Mouse (Mus musculus): ENCODE measurements around the gene Etl4. TPM values are rescaled to one million over a fixed set of nuclear protein-coding genes. Genes with fewer than 3 reads are reported as not detected.

Etl4 gene
- total and polyA plus RNA-seq, 2 experiments from 2014 or later, result 6.4 to 14.8 TPM

GRCm38 (mm10) chr2:20642818-20643217 lies 733.2 kb downstream of the Etl4 start:
- Histone ChIP-seq H3K36me3 (ENCODE audit: insufficient read depth, low read length) (no peaks in the 10 kb centered on the region), H3K4me2 (ENCODE audit: low read depth, low read length) (no peak overlapping the region), H3K27me3 (ENCODE audit: insufficient read depth, low read length) (no peaks in the 10 kb centered on the region), H3K4me3 (ENCODE audit: low read length) (no peak overlapping the region), H3K9me3 (ENCODE audit: low read length) (no peaks in the 10 kb centered on the region), H3K4me1 (ENCODE audit: insufficient read depth, low read length) (no peaks in the 10 kb centered on the region), H3K27ac (no peak overlapping the region), H3K9ac (replicated peaks; ENCODE audit: low read length) (no peak overlapping the region)
- ATAC-seq (no peak), DNase-seq (ENCODE audit: low spot score) (no peak)
- 68% methylated on average over 9 of the region's 9 CpGs for WGBS
- TF ChIP-seq CTCF (IDR thresholded peaks at IDR 0.05; ENCODE audit: low read depth), result no peak

GRCm38 (mm10) chr2:20649817-20650216 lies 740.2 kb downstream of the Etl4 start:
- Histone ChIP-seq H3K27ac (no peak overlapping the region), H3K27me3 (ENCODE audit: insufficient read depth, low read length) (no peaks in the 10 kb centered on the region), H3K9me3 (ENCODE audit: low read length) (no peaks in the 10 kb centered on the region), H3K4me2 (ENCODE audit: low read depth, low read length) (no peak overlapping the region), H3K4me1 (ENCODE audit: insufficient read depth, low read length) (no peaks in the 10 kb centered on the region), H3K9ac (replicated peaks; ENCODE audit: low read length) (no peak overlapping the region), H3K4me3 (ENCODE audit: low read length) (no peak overlapping the region), H3K36me3 (ENCODE audit: insufficient read depth, low read length) (no peaks in the 10 kb centered on the region)
- ATAC-seq (no peak), DNase-seq (ENCODE audit: low spot score) (peak; percentile 12)
- WGBS, result 26% methylated on average over 4 of the region's 4 CpGs
- no peak for TF ChIP-seq CTCF (IDR thresholded peaks at IDR 0.05; ENCODE audit: low read depth)

GRCm38 (mm10) chr2:20653116-20653515 lies 743.5 kb downstream of the Etl4 start:
- no peak overlapping the region for H3K27ac ChIP-seq
- ATAC-seq (no peak), DNase-seq (ENCODE audit: low spot score) (no peak)
- no peaks in the 10 kb centered on the region for H3K36me3 ChIP-seq (ENCODE audit: insufficient read depth, low read length)
- no peak for TF ChIP-seq CTCF (IDR thresholded peaks at IDR 0.05; ENCODE audit: low read depth)
- H3K4me3 ChIP-seq (ENCODE audit: low read length), result no peak overlapping the region
- no peaks in the 10 kb centered on the region for H3K27me3 ChIP-seq (ENCODE audit: insufficient read depth, low read length)
- no peak overlapping the region for H3K4me2 ChIP-seq (ENCODE audit: low read depth, low read length)
- H3K4me1 ChIP-seq (ENCODE audit: insufficient read depth, low read length), result no peaks in the 10 kb centered on the region
- no peak overlapping the region for H3K9ac ChIP-seq (replicated peaks; ENCODE audit: low read length)
- H3K9me3 ChIP-seq (ENCODE audit: low read length), result no peaks in the 10 kb centered on the region

- no peaks in the 10 kb centered on the region for H3K27me3 ChIP-seq (ENCODE audit: insufficient read depth, low read length)
- no peak overlapping the region for H3K4me3 ChIP-seq (ENCODE audit: low read length)
Observed at GRCm38 (mm10) chr2:20654058-20654457, 744.5 kb downstream of the Etl4 start.

GRCm38 (mm10) chr2:20654598-20655340 lies 745.2 kb downstream of the Etl4 start:
- Histone ChIP-seq H3K27me3 (ENCODE audit: insufficient read depth, low read length) (no peaks in the 10 kb centered on the region), H3K9me3 (ENCODE audit: low read length) (no peaks in the 10 kb centered on the region), H3K4me1 (ENCODE audit: insufficient read depth, low read length) (no peaks in the 10 kb centered on the region), H3K36me3 (ENCODE audit: insufficient read depth, low read length) (no peaks in the 10 kb centered on the region), H3K4me2 (ENCODE audit: low read depth, low read length) (no peak overlapping the region), H3K4me3 (ENCODE audit: low read length) (no peak overlapping the region), H3K27ac (no peak overlapping the region), H3K9ac (replicated peaks; ENCODE audit: low read length) (no peak overlapping the region)
- WGBS, result 26% methylated on average over 9 of the region's 9 CpGs
- ATAC-seq (no peak), DNase-seq (ENCODE audit: low spot score) (no peak)
- TF ChIP-seq CTCF (IDR thresholded peaks at IDR 0.05; ENCODE audit: low read depth), result no peak

More at GRCm38 (mm10) chr2:20654058-20654457, 744.5 kb downstream of the Etl4 start:
- TF ChIP-seq CTCF (IDR thresholded peaks at IDR 0.05; ENCODE audit: low read depth), result no peak
- 83% methylated on average over 8 of the region's 8 CpGs for WGBS
- no peak overlapping the region for H3K27ac ChIP-seq
- no peaks in the 10 kb centered on the region for H3K9me3 ChIP-seq (ENCODE audit: low read length)
- no peaks in the 10 kb centered on the region for H3K4me1 ChIP-seq (ENCODE audit: insufficient read depth, low read length)
- no peak overlapping the region for H3K9ac ChIP-seq (replicated peaks; ENCODE audit: low read length)
- ATAC-seq (no peak), DNase-seq (ENCODE audit: low spot score) (no peak)
- no peak overlapping the region for H3K4me2 ChIP-seq (ENCODE audit: low read depth, low read length)
- no peaks in the 10 kb centered on the region for H3K36me3 ChIP-seq (ENCODE audit: insufficient read depth, low read length)

- Histone ChIP-seq H3K4me1 (ENCODE audit: insufficient read depth, low read length) (no peaks in the 10 kb centered on the region), H3K36me3 (ENCODE audit: insufficient read depth, low read length) (no peaks in the 10 kb centered on the region), H3K4me3 (ENCODE audit: low read length) (no peak overlapping the region), H3K9ac (replicated peaks; ENCODE audit: low read length) (no peak overlapping the region), H3K27me3 (ENCODE audit: insufficient read depth, low read length) (no peaks in the 10 kb centered on the region), H3K9me3 (ENCODE audit: low read length) (no peaks in the 10 kb centered on the region), H3K27ac (no peak overlapping the region), H3K4me2 (ENCODE audit: low read depth, low read length) (no peak overlapping the region)
- DNase-seq (ENCODE audit: low spot score) (no peak), ATAC-seq (no peak)
- 16% methylated on average over 2 of the region's 2 CpGs for WGBS
- TF ChIP-seq CTCF (IDR thresholded peaks at IDR 0.05; ENCODE audit: low read depth), result no peak
Observed at GRCm38 (mm10) chr2:20655341-20655612, 745.7 kb downstream of the Etl4 start.

- H3K4me2 ChIP-seq (ENCODE audit: low read depth, low read length), result no peak overlapping the region
- no peak for DNase-seq (ENCODE audit: low spot score)
- H3K36me3 ChIP-seq (ENCODE audit: insufficient read depth, low read length), result no peaks in the 10 kb centered on the region
- H3K27me3 ChIP-seq (ENCODE audit: insufficient read depth, low read length), result no peaks in the 10 kb centered on the region
- no peak for TF ChIP-seq CTCF (IDR thresholded peaks at IDR 0.05; ENCODE audit: low read depth)
- H3K9ac ChIP-seq (replicated peaks; ENCODE audit: low read length), result no peak overlapping the region
- no peaks in the 10 kb centered on the region for H3K4me1 ChIP-seq (ENCODE audit: insufficient read depth, low read length)
- H3K9me3 ChIP-seq (ENCODE audit: low read length), result no peaks in the 10 kb centered on the region
- no peak for ATAC-seq
- no peak overlapping the region for H3K4me3 ChIP-seq (ENCODE audit: low read length)
- H3K27ac ChIP-seq, result no peak overlapping the region
- 85% methylated on average over 3 of the region's 3 CpGs for WGBS
Observed at GRCm38 (mm10) chr2:20657856-20658255, 748.3 kb downstream of the Etl4 start.
